Mouse (Mus musculus) MN1 (cell line): ENCODE measurements at regions not wholly inside any gene's neighbourhood (a gene's known extent, or its start where the extent isn't known, plus 50 kb on each side); places are given as distances from the start of the nearest gene placed in this dataset.

Source experiments
- DNase-seq: peaks from one replicate; pipeline ENCODE4 v3.0.0-alpha.2; 2016; ENCODE audit warnings: low spot score

DNA sequence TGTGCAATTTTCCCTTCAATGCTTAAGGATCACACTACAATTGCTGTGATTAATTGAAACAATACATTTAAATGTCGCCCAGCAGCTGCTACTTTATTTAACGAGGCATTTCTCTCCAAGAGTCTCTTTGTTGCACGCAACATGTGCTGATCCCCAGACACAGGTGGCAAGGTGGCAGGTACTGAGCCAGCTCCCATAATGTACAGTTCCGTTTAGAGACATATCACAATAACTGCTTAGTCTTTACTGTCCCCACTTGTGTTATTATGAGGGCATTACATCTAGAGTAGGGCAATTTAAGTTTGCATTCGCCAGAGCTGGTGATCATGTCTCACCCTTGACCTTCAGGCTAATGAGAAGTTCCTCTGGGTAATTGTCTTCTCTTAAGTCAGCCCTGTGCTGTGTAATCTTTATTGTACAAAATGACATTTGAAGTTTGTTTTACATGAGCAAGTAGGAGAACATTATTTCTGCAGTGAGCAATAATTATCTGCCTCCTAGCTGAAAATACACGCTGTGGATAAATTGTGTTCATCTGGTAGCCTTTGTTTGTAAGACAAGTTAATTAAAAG lies 1005.7 kb upstream of the Nudt12 start:
- no peak for DNase-seq

GRCm38 (mm10) chr17:59997952-59998351 lies 984.8 kb upstream of the Nudt12 start:
- DNase-seq, result no peak

DNA sequence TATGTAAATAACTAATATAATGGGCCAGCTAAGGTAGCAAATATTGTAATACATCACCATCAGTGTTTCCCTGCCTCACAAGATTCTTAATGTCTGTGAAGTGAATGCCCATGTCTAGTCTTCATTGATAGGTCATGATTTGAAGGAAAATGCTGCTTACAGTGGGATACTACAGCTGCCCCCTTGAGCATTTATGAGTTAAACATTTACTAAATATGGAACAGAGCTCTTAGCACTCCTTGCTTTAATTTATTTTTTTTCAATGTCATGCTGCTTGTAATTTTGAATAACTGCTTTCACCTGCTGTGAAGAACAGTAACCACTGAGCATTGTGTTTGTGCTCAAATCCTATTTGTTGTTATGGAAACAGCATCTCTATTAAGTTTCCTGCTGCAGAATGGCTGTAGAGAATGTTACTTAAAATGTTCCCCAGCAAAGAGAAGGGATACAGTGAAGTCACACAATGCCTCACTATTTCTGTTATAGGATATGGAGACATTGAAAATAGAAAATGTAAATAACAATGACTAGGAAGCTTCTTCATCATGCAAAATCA lies 966.2 kb upstream of the Nudt12 start:
- no peak for DNase-seq

GRCm38 (mm10) chr17:59977136-59977770 lies 964.1 kb upstream of the Nudt12 start:
- DNase-seq, result peak; percentile 34

DNA sequence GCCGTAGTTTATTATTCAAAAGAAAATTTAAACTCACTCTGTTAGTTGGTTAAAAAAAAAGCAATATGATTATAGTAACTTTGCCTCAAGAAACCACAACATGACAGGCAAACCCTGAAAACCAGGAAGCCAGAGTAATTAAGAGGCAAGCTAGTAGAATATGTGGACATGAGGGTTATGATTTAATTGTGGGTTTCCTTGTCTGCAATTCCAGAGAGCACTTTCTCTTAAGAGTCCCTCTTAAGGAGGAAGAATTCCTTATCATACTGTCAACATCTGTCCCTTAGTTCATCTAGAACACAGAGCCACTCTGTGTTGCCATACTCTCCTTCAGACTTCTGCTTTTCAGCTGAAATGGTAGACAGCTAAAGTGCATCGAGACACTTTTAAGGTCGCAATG lies 954.2 kb upstream of the Nudt12 start:
- no peak for DNase-seq

GRCm38 (mm10) chr17:59955300-59956057 lies 942.3 kb upstream of the Nudt12 start:
- DNase-seq, result no peak

- no peak for DNase-seq
These were observed 933.3 kb upstream of the Nudt12 start for GRCm38 (mm10) chr17:59946433-59946832.

- DNase-seq, result no peak
These were observed 891.2 kb upstream of the Nudt12 start for GRCm38 (mm10) chr17:59904395-59904794.

DNA sequence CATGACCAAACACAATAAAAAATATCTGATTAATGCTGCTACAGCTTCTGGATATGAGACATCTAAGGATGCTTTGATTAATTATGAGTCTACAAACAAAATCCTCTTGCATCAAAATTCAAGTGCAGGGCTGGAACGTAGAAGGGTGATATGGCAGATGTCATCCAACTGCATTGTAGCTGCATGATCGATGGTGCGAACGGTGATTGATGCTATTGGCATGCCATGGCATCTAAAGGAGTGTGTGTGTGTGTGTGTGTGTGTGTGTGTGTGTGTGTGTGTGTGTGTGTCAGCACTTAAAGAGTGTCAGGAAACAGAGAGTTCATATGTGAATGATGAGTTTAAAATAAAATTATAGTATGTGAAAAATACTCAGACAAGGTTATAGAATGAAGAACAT lies 864.6 kb upstream of the Nudt12 start:
- DNase-seq, result no peak

DNA sequence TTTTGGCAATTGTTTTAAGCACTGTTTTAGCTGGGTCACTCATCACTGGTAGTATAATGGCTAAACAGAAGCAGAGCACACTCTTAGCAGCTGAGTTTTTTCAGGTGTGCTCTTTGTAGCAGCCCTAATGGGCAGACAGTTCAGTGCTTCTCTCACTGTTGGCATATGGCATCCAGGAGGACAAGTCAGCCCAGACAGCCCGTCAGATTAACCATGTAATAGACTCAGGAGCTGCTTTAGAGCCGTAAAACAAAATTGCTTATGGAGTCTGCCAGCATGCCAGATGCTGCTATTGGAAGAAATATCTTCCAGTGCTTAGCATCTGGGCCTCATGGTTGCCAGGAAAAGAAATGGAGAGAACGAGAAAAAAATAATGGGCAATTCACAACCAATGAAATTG lies 835.7 kb upstream of the Nudt12 start:
- no peak for DNase-seq

DNA sequence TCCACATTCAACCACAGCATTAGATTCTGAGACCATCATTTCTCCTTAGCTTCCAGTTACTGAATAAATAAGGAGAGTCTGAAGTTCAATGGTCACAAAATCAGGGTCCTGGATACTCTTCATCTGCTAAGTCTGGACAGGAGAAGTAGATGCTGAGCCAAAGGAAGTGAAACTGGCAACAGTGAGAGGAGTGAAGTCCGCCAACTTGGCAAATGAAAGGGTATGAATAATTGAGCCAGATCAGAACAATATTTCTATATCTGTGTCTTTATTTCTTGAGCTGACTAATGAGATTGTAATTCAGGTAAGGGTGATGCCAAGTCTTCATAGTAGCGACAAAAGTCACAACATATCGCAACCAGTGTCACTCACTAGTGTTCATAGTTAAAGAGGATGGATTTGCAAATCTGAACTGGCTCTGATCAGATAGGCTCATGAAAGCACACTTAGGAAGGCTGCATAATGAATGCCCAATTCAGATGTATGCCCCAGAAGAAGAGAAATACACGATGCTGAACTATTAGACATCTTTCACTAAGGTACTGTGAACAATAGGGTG lies 832.2 kb upstream of the Nudt12 start:
- DNase-seq, result no peak

DNA sequence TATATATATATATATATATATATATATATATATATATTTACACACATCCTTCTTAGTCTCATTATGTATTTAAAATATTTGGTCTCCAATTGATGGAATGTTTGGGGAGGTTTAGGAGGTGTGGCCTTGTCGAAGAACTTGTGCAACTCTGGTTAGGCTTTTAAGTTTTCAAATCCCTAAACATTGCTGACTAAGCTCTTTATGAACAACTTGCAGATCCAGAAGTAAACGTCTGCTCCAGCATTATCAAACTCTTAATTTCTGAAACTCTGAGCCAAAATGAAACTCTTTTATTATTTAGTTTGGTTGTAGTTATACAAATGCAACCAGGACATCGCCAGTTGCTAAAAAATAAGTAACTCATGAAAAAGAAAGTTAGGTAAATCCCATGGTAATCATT lies 792.7 kb upstream of the Nudt12 start:
- DNase-seq, result no peak

DNA sequence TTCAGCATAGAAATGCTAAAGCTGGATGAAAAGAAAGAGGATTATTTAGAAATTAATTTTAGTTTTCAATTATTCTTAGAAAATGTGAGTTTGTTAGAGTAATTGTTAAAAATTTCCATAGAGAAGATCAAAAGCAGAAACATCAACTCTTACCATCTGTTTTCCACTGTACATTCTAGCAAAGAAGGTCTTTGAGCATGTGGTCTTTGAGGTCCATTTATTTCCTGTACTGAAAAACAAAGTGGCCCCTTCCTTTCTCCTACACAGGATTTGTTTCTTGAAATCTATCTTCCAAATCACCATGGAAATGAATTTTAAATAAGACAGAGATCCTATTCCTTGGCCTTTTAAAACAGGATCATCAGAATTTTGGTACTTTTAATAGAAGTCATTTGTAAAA lies 780.3 kb upstream of the Nudt12 start:
- DNase-seq, result no peak

DNA sequence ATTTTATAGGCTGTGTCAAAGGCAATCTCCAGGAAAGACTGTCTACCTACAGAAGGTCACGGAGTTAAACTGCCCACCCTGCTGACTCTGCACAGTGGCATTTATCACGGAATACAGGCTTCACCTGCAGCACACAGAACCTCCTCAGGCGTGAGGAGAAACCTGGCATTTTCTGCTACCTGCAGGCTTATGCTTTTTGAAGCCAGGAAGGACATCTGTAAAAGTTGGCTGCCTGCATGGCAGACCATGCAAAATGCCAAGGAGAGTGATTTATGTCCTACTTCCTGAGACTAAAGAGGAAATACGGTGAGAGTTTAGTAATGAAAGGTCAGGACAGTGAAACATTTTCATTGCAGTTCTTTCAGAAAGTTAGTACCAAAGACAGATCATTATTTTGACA lies 779.6 kb upstream of the Nudt12 start:
- no peak for DNase-seq

- no peak for DNase-seq
These were observed 760.9 kb upstream of the Nudt12 start for GRCm38 (mm10) chr17:59774075-59774474.

DNA sequence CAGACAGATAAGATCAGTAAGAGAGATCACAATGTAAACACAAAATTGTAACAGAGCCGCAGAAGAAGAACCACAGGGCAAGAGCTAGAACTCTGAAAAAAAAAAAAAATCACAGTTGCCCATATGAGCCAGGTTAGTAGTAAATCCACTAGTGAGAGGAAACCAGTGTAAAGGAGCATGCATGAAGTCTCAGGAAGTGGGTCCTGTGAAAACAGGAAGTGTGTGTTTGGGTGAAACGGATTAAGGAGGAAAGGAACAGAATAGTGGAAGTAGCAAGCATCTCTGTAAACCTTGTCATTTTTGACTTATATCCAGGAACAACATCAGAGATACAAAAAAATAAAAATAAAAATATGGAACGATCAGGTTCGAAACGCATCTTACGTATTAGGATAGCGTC lies 753.4 kb upstream of the Nudt12 start:
- DNase-seq, result no peak

GRCm38 (mm10) chr17:59764486-59764885 lies 751.3 kb upstream of the Nudt12 start:
- no peak for DNase-seq

- DNase-seq, result no peak
These were observed 748.9 kb upstream of the Nudt12 start for GRCm38 (mm10) chr17:59762068-59762467.

- DNase-seq, result no peak
These were observed 747.7 kb upstream of the Nudt12 start for GRCm38 (mm10) chr17:59760889-59761288.

DNA sequence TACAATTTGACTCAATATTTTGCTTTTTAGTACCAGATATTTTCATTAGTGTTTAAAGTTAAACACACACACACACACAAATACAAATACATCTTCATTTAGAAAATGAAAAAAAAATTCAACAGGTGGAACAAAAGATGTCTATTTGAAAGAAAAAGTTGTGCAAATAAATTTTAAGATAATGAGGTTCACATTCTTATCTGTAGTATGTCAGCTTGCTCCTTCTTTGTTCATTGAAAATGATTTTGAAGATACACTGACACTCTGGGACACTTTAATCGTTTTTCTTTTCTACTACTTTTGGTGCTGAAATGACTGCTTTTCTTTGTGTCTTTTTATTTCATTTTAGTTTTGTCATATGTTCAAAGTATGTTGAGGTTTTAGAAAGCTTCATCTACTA lies 732.9 kb upstream of the Nudt12 start:
- no peak for DNase-seq
